Mouse (Mus musculus): ENCODE results near the gene Eif6. TPM values are rescaled to one million over a fixed set of nuclear protein-coding genes. Genes with fewer than 3 reads are reported as not detected.
"Not testable (repeated sequence)": the region's sequence is repeated elsewhere in the genome, so short reads cannot be mapped to it uniquely, and the experiment has no call there.

The Eif6 gene
- polyA plus RNA-seq, 1 experiment = 77.0 TPM

DNA sequence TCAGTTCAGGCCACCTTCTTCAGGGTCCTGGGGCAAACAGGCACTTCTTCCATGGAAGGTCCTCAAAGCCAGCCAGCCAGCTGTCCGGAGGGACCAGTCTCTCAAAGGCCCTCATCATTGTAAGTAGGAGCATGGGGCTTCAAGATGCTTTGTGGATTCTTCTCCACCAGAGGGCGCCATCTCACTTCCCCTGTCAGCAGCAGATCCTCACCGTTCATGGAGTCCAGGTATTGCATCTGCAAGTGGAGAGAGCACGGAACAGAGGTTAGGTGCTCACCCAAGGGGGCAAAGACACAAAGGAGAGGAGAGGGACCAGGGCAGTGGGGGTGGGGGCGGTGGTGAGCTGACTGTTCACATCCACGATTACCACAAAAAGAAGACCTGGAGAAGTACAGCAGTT is 21.6 kb upstream of the Eif6 start:
- peak; percentile 36 to 63 for DNase-seq (ENCODE audit: low read depth in 1 of 2, low spot score in 2 of 2)
- Histone ChIP-seq H3K27me3 (ENCODE audit: control insufficient read depth, insufficient read depth, low read length) (no peaks in the 10 kb centered on the region), H3K36me3 (ENCODE audit: control insufficient read depth, insufficient read depth, low read length) (peaks cover 28% of the 10 kb centered on the region), H3K4me3 (ENCODE audit: extremely low read depth, insufficient read depth, insufficient read length) (no peak overlapping the region), H3K4me1 (ENCODE audit: control insufficient read depth, insufficient read depth, insufficient read length) (no peaks in the 10 kb centered on the region), H3K27ac (ENCODE audit: insufficient read depth, low read length) (no peak overlapping the region)
- TF ChIP-seq POLR2A (IDR thresholded peaks at IDR 0.05; ENCODE audit: low read depth, low read length) (no peak), CTCF (IDR thresholded peaks at IDR 0.05; ENCODE audit: extremely low read depth, insufficient read depth, insufficient read length, insufficient replicate concordance) (peak; percentile 70; the same call in 1 of the 2 replicates)
- WGBS = 39% methylated on average over 6 of the region's 6 CpGs

- WGBS = 90% methylated on average over 8 of the region's 8 CpGs
- H3K4me3 ChIP-seq (ENCODE audit: extremely low read depth, insufficient read depth, insufficient read length) = no peak overlapping the region
- H3K36me3 ChIP-seq (ENCODE audit: control insufficient read depth, insufficient read depth, low read length) = peaks cover 27% of the 10 kb centered on the region
- no peak for DNase-seq (ENCODE audit: low read depth in 1 of 2, low spot score in 2 of 2)
- no peaks in the 10 kb centered on the region for H3K27me3 ChIP-seq (ENCODE audit: control insufficient read depth, insufficient read depth, low read length)
- H3K4me1 ChIP-seq (ENCODE audit: control insufficient read depth, insufficient read depth, insufficient read length) = no peaks in the 10 kb centered on the region
- TF ChIP-seq CTCF (IDR thresholded peaks at IDR 0.05; ENCODE audit: extremely low read depth, insufficient read depth, insufficient read length, insufficient replicate concordance) (no peak), POLR2A (IDR thresholded peaks at IDR 0.05; ENCODE audit: low read depth, low read length) (no peak)
- H3K27ac ChIP-seq (ENCODE audit: insufficient read depth, low read length) = no peak overlapping the region
Measured at GRCm38 (mm10) chr2:155846930-155847329, 20.2 kb upstream of the Eif6 start.

- no peaks in the 10 kb centered on the region for H3K27me3 ChIP-seq (ENCODE audit: control insufficient read depth, insufficient read depth, low read length)
- no peak for TF ChIP-seq CTCF (IDR thresholded peaks at IDR 0.05; ENCODE audit: extremely low read depth, insufficient read depth, insufficient read length, insufficient replicate concordance)
- no peak overlapping the region for H3K27ac ChIP-seq (ENCODE audit: insufficient read depth, low read length)
- no peaks in the 10 kb centered on the region for H3K36me3 ChIP-seq (ENCODE audit: control insufficient read depth, insufficient read depth, low read length)
- DNase-seq (ENCODE audit: low read depth in 1 of 2, low spot score in 2 of 2) = no peak
- 80% methylated on average over 4 of the region's 4 CpGs for WGBS
- no peak overlapping the region for H3K4me3 ChIP-seq (ENCODE audit: extremely low read depth, insufficient read depth, insufficient read length)
- H3K4me1 ChIP-seq (ENCODE audit: control insufficient read depth, insufficient read depth, insufficient read length) = no peaks in the 10 kb centered on the region
Measured at GRCm38 (mm10) chr2:155838961-155839360, 12.2 kb upstream of the Eif6 start.

DNA sequence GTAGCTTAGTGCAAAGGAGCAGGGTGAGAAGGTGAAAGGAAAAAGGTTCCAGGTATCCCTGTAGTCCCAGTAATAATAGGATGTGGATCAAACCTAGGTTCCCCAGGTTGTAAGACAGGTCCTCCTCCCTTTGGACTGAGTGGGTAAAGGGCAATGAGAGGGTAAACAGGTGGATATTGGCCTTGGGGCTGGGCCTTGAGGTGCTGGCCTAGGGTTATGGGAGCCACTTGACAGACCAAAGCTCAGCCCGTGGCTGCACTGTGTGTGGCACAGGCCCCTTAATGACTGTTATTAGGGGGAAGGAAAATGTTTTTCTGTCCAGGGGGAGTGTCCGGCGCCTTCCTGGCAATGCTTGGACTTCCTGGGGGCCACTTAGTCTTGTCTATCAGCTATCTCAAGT is 11.2 kb upstream of the Eif6 start:
- DNase-seq (ENCODE audit: low read depth in 1 of 2, low spot score in 2 of 2) = no peak
- Histone ChIP-seq H3K36me3 (ENCODE audit: control insufficient read depth, insufficient read depth, low read length) (no peaks in the 10 kb centered on the region), H3K27me3 (ENCODE audit: control insufficient read depth, insufficient read depth, low read length) (no peaks in the 10 kb centered on the region), H3K4me3 (ENCODE audit: extremely low read depth, insufficient read depth, insufficient read length) (no peak overlapping the region), H3K27ac (ENCODE audit: insufficient read depth, low read length) (no peak overlapping the region), H3K4me1 (ENCODE audit: control insufficient read depth, insufficient read depth, insufficient read length) (no peaks in the 10 kb centered on the region)
- WGBS = 76% methylated on average over 3 of the region's 3 CpGs
- TF ChIP-seq POLR2A (IDR thresholded peaks at IDR 0.05; ENCODE audit: low read depth, low read length) (no peak), CTCF (IDR thresholded peaks at IDR 0.05; ENCODE audit: extremely low read depth, insufficient read depth, insufficient read length, insufficient replicate concordance) (no peak)

- TF ChIP-seq CTCF (IDR thresholded peaks at IDR 0.05; ENCODE audit: extremely low read depth, insufficient read depth, insufficient read length, insufficient replicate concordance) (no peak), POLR2A (IDR thresholded peaks at IDR 0.05; ENCODE audit: low read depth, low read length) (no peak)
- H3K27ac ChIP-seq (ENCODE audit: insufficient read depth, low read length) = no peak within 1 kb of the TSS
- no peak for DNase-seq (ENCODE audit: low read depth in 1 of 2, low spot score in 2 of 2)
- WGBS = 77% methylated on average over 9 of the region's 9 CpGs
- no peaks in the 10 kb centered on the region for H3K27me3 ChIP-seq (ENCODE audit: control insufficient read depth, insufficient read depth, low read length)
- H3K36me3 ChIP-seq (ENCODE audit: control insufficient read depth, insufficient read depth, low read length) = no peaks in the 10 kb centered on the region
- H3K4me3 ChIP-seq (ENCODE audit: extremely low read depth, insufficient read depth, insufficient read length) = no peak within 1 kb of the TSS
- no peaks in the 10 kb centered on the region for H3K4me1 ChIP-seq (ENCODE audit: control insufficient read depth, insufficient read depth, insufficient read length)
Measured at GRCm38 (mm10) chr2:155834732-155835131, 8.0 kb upstream of the Eif6 start, which contains the start of gene Fam83c. Gene Fam83c, minus strand, starts transcription at chr2:155834854.

DNA sequence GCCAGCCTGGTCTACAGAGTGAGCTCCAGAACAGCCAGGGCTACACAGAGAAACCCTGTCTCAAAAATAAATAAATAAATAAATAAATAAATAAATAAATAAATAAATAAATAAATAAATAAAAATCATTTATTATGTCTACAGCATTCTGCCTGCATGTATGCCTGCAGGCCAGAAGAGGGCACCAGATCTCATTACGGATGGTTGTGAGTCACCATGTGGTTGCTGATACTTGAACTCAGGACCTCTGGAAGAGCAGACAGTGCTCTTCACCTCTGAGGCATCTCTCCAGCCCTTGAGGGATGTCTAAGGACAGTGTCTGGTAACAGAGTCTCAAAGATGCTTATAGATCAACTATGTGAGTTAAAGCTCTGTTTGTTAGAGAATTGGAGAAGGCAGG is 5.4 kb upstream of the Eif6 start:
- not testable (repeated sequence) for H3K4me3 ChIP-seq (ENCODE audit: extremely low read depth, insufficient read depth, insufficient read length); H3K27me3 ChIP-seq (ENCODE audit: control insufficient read depth, insufficient read depth, low read length); H3K4me1 ChIP-seq (ENCODE audit: control insufficient read depth, insufficient read depth, insufficient read length); H3K36me3 ChIP-seq (ENCODE audit: control insufficient read depth, insufficient read depth, low read length); H3K27ac ChIP-seq (ENCODE audit: insufficient read depth, low read length); DNase-seq (ENCODE audit: low read depth in 1 of 2, low spot score in 2 of 2)
- WGBS = 67% methylated on average over 1 of the region's 1 CpGs

DNA sequence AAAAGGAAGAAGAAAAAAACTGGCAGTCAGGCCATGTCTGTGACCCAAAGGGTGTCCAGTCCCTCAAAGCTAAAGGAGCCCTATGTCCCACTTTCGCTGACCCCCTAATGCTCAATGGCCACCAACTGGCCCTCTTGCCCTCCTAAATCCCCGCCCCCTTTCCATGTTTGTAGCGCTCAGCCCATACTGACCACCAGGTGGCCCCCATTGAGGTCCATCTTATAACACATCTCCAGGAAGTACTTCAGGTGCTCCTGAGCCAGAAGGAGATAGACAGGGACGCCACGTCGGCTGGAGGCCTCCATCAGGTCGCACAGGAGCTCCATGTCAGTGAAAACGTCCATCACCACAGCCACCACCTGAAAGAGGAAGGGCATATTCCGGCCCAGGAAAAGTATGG is 4.6 kb upstream of the Eif6 start:
- TF ChIP-seq CTCF (IDR thresholded peaks at IDR 0.05; ENCODE audit: extremely low read depth, insufficient read depth, insufficient read length, insufficient replicate concordance) = no peak
- no peak for TF ChIP-seq POLR2A (IDR thresholded peaks at IDR 0.05; ENCODE audit: low read depth, low read length)
- H3K27ac ChIP-seq (ENCODE audit: insufficient read depth, low read length) = no peak overlapping the region
- H3K36me3 ChIP-seq (ENCODE audit: control insufficient read depth, insufficient read depth, low read length) = no peaks in the 10 kb centered on the region
- H3K4me3 ChIP-seq (ENCODE audit: extremely low read depth, insufficient read depth, insufficient read length) = no peak overlapping the region
- H3K4me1 ChIP-seq (ENCODE audit: control insufficient read depth, insufficient read depth, insufficient read length) = no peaks in the 10 kb centered on the region; the same call in 1 of the 2 replicates
- no peaks in the 10 kb centered on the region for H3K27me3 ChIP-seq (ENCODE audit: control insufficient read depth, insufficient read depth, low read length)
- 51% methylated on average over 9 of the region's 9 CpGs for WGBS
- no peak for DNase-seq (ENCODE audit: low read depth in 1 of 2, low spot score in 2 of 2)

All from spleen, adult 2 months (tissue).